Mouse (Mus musculus) liver, embryonic 15.5 days (tissue): ENCODE measurements around the gene Olfr787. TPM values are rescaled to one million over a fixed set of nuclear protein-coding genes. Genes with fewer than 3 reads are reported as not detected.

Experiments
- ATAC-seq: fragments of 200-750 bp; cut with Nextera tagmentation; 2 replicates; pipeline ENCODE4 v1.8.0; 2017; ENCODE audit warnings: moderate number of reproducible peaks, mild to moderate bottlenecking, moderate library complexity; ENCODE audit not compliant: insufficient read depth
- H3K27ac ChIP-seq: fragments of 300-500 bp; sonication (generic); replicated peaks from 2 replicates; pipeline ENCODE4 v1.5.1; 2015; ENCODE audit warnings: mild to moderate bottlenecking, inconsistent platforms
- H3K27me3 ChIP-seq: fragments of 300-500 bp; sonication (generic); 2 replicates; pipeline ENCODE4 v1.6.1; 2015; ENCODE audit warnings: mild to moderate bottlenecking, inconsistent platforms
- H3K36me3 ChIP-seq: fragments of 300-500 bp; sonication (generic); replicated peaks from 2 replicates; pipeline ENCODE4 v1.6.1; 2015; ENCODE audit warnings: moderate library complexity, mild to moderate bottlenecking, inconsistent platforms
- H3K4me1 ChIP-seq: fragments of 300-500 bp; sonication (generic); replicated peaks from 2 replicates; pipeline ENCODE4 v1.6.1; 2015; ENCODE audit warnings: inconsistent platforms
- H3K4me2 ChIP-seq: fragments of 300-500 bp; sonication (generic); 2 replicates; pipeline ENCODE4 v1.6.1; 2015; ENCODE audit warnings: moderate library complexity, mild to moderate bottlenecking, inconsistent platforms
- H3K4me3 ChIP-seq: fragments of 300-500 bp; sonication (generic); replicated peaks from 2 replicates; pipeline ENCODE4 v1.5.1; 2015; ENCODE audit warnings: mild to moderate bottlenecking, inconsistent platforms
- H3K9ac ChIP-seq: fragments of 300-500 bp; sonication (generic); 2 replicates; pipeline ENCODE4 v1.6.1; 2015; ENCODE audit warnings: moderate library complexity, mild to moderate bottlenecking, inconsistent platforms
- H3K9me3 ChIP-seq: fragments of 300-500 bp; sonication (generic); replicated peaks from 2 replicates; pipeline ENCODE4 v1.6.1; 2016; ENCODE audit warnings: inconsistent platforms
- WGBS: fragments of 180-500 bp; shearing (Covaris S2); methylation state at CpG from one replicate; pipeline ENCODE4 v1.1.7; 2015; ENCODE audit warnings: mixed read lengths; ENCODE audit not compliant: insufficient replicate concordance; 5-methylcytosine and 5-hydroxymethylcytosine counted together
- polyA plus RNA-seq: library from polyadenylated mRNA; unstranded; fragments of >200 nt; fragmentation: Nextera tagmentation; extraction: Ambion mirVana; gene quantifications from 2 replicates; pipeline ENCODE4 v1.2.1, GENCODE M21; 2015

The Olfr787 gene
- polyA plus RNA-seq = not detected in 2 replicates

DNA sequence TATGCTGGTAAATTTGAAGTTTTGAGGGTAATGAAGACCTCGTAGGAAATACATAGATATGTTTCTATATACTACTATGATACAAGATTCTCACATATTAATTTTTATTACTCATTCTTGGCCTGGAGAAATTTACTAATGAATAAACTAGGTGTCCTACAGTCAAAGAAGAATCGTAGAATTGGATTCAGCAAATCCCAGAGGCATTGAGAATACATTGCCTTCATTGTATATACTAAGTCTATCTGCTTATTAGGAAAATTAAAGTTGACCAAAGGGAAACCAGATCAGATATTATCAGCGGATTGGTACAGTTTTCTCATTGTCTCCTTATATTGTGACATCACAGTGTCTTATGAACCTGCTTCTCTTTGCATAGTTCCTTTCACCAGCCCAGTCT, at the start of gene Olfr787:
Gene Olfr787, plus strand, starts transcription at position 301 of the 400 bp plus-strand sequence.
- Histone ChIP-seq H3K27ac (no peak within 1 kb of the TSS), H3K9me3 (no peaks in the 10 kb centered on the region), H3K9ac (no peak within 1 kb of the TSS), H3K27me3 (no peaks in the 10 kb centered on the region), H3K36me3 (no peaks in the 10 kb centered on the region), H3K4me1 (no peaks in the 10 kb centered on the region), H3K4me2 (no peak within 1 kb of the TSS), H3K4me3 (no peak within 1 kb of the TSS)
- WGBS = 49% methylated on average over 3 of the region's 3 CpGs
- ATAC-seq = no peak

DNA sequence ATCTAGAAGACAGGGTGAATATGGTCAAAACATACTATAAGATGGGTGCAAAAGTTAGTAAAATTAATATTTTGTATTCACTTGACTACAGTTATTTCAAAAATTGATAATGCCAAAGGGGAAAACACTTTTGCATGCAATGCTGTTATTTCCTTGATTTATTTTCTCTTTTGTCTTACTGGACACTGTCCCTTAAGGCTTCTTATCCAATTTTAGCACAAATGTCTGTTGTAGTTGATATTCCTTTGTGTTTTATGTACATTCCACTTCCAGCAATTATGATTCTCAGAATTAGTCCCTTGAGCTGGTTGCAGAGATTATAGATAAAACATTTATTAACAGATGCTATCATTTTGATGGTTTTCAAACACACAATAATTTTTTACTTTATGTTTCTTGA, 34.7 kb upstream of the Olfr787 start, which contains the start of gene Olfr786:
Gene Olfr786, plus strand, starts transcription at position 301 of the 400 bp plus-strand sequence.
- H3K4me3 ChIP-seq = no peak within 1 kb of the TSS
- no peak within 1 kb of the TSS for H3K4me2 ChIP-seq
- no peaks in the 10 kb centered on the region for H3K27me3 ChIP-seq
- no peak within 1 kb of the TSS for H3K9ac ChIP-seq
- no peak within 1 kb of the TSS for H3K27ac ChIP-seq
- no peak for ATAC-seq
- no peaks in the 10 kb centered on the region for H3K4me1 ChIP-seq
- H3K9me3 ChIP-seq = no peaks in the 10 kb centered on the region
- H3K36me3 ChIP-seq = no peaks in the 10 kb centered on the region

DNA sequence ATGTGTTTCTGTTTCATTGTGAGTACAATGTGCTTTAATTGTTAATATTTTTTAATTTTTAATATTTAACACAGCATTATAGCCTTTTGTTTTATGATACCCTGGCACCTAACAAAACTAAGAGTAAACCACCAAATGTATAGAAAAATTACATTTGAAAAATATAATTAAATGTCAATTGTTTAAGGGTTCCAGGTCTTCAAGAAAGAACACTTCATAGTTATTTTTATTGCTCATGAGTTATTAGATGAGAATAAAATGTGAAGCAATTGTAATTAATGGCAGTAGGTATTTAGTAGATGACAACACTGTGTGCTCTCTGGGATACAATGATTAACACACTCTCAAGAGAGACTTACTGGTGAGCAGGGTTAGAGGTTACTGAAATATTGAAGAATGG, 9.0 kb downstream of the Olfr787 start, which contains the start of gene Olfr788:
Gene Olfr788, plus strand, starts transcription at position 301 of the 400 bp plus-strand sequence.
- H3K4me3 ChIP-seq = no peak within 1 kb of the TSS
- H3K4me1 ChIP-seq = no peaks in the 10 kb centered on the region
- ATAC-seq = no peak
- no peak within 1 kb of the TSS for H3K27ac ChIP-seq
- H3K9ac ChIP-seq = no peak within 1 kb of the TSS
- H3K4me2 ChIP-seq = no peak within 1 kb of the TSS
- no peaks in the 10 kb centered on the region for H3K9me3 ChIP-seq
- H3K36me3 ChIP-seq = no peaks in the 10 kb centered on the region
- H3K27me3 ChIP-seq = no peaks in the 10 kb centered on the region

DNA sequence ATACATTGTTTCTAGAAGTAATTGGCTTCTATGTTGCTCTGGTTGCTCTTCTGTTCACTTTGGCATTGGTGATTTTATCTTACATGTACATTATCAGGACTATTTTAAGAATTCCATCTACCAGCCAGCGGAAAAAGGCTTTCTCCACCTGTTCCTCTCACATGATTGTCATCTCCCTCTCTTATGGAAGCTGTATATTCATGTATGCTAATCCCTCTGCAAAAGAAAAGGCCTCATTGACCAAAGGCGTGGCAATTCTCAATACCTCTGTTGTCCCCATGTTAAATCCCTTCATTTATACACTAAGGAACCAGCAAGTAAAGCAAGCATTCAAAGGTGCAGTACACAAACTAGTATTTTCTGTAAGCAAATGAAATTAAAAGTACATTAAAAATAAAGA, 11.6 kb downstream of the Olfr787 start:
- Histone ChIP-seq H3K4me3 (no peak overlapping the region), H3K9me3 (no peaks in the 10 kb centered on the region), H3K36me3 (no peaks in the 10 kb centered on the region), H3K4me1 (no peaks in the 10 kb centered on the region), H3K27ac (no peak overlapping the region), H3K27me3 (no peaks in the 10 kb centered on the region), H3K9ac (no peak overlapping the region), H3K4me2 (no peak overlapping the region)
- no peak for ATAC-seq
- WGBS = 42% methylated on average over 2 of the region's 2 CpGs

DNA sequence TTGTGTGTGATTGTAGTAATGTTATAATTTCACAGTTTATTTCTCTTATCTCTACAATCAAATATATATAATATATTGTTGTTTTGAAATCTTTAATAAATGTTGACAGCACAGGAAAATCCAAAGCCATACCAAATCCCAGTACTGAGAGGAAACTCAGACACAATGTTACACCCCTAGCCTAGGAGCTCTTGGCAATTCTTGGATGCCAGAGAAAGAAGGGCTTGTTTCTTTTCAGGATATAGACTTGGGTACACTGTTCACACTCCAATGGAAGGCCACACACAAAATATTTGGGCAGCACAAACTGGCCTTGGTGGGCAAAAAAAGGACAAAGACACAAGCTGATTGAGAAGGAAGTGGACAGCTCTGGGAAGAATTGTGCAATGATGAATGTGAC, 12.1 kb downstream of the Olfr787 start:
- no peak for ATAC-seq
- Histone ChIP-seq H3K27me3 (no peaks in the 10 kb centered on the region), H3K4me3 (no peak overlapping the region), H3K27ac (no peak overlapping the region), H3K36me3 (no peaks in the 10 kb centered on the region), H3K4me1 (no peaks in the 10 kb centered on the region), H3K4me2 (no peak overlapping the region), H3K9me3 (no peaks in the 10 kb centered on the region), H3K9ac (no peak overlapping the region)

DNA sequence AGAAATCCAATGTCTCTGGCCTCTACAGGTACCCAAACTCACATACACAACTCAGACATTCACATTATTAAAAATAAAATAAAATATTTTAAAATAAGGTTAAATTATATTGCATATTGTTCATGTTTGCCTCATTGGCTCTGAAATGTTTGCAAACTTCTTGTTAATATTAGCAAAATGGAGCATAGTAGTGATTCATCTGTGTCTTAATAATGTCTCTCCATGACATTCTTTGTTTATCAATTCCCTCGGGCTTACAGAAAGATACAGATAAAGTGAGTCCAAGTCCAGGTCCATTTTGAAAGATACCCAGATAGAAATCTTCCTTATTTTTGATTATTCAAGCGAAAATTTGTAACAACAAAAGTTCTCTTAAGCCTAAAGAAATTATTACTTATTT, 22.8 kb downstream of the Olfr787 start, which contains the start of gene Olfr789:
Gene Olfr789, plus strand, starts transcription at position 301 of the 400 bp plus-strand sequence.
- WGBS = 31% methylated on average over 2 of the region's 2 CpGs
- ATAC-seq = no peak
- H3K4me3 ChIP-seq = no peak within 1 kb of the TSS
- H3K4me2 ChIP-seq = no peak within 1 kb of the TSS
- no peak within 1 kb of the TSS for H3K9ac ChIP-seq
- H3K27ac ChIP-seq = no peak within 1 kb of the TSS
- H3K36me3 ChIP-seq = no peaks in the 10 kb centered on the region
- H3K9me3 ChIP-seq = no peaks in the 10 kb centered on the region
- H3K4me1 ChIP-seq = no peaks in the 10 kb centered on the region
- no peaks in the 10 kb centered on the region for H3K27me3 ChIP-seq

DNA sequence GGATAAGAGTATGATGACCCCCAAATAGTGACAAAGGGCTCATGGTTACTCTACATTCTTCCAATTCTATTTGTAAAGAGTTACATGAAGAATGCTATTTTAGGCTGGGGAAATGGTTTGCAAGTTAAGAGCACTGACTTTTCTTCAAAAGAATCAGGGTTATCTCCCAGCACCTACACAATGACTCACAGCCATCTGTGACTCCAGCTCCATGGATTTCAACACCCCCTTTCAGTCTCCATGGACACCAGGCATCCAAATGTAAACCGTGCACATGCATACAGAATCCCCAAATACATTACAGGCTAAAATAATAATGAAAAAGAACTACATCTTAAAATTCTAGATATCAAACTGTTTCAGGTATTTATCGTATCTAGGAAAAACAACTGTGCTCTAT, 28.4 kb downstream of the Olfr787 start:
- no peaks in the 10 kb centered on the region for H3K9me3 ChIP-seq
- no peak overlapping the region for H3K4me3 ChIP-seq
- no peak overlapping the region for H3K4me2 ChIP-seq
- no peak overlapping the region for H3K9ac ChIP-seq
- no peaks in the 10 kb centered on the region for H3K36me3 ChIP-seq
- WGBS = 55% methylated on average over 2 of the region's 2 CpGs
- no peak overlapping the region for H3K27ac ChIP-seq
- H3K4me1 ChIP-seq = no peaks in the 10 kb centered on the region
- no peaks in the 10 kb centered on the region for H3K27me3 ChIP-seq
- no peak for ATAC-seq

DNA sequence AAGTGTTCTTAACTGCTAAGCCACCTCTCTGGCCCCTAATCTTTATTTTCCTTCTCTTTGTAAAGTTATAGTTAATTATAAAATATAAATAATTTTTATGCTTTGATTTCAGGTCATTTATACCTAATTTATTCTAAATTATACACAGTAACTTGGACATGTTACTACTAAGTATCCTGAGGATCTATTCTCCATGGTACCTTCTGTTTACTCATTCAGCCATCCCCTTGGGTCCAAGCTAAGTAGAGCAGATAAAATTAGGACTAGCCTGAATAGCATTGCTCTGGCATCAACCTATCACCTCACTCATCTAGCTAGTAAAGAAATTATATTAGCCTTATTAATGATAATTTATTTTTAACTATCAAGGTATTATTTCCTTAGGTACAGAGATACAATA, 36.5 kb downstream of the Olfr787 start, which contains the start of gene Olfr790:
Gene Olfr790, plus strand, starts transcription at position 301 of the 400 bp plus-strand sequence.
- Histone ChIP-seq H3K27ac (no peak within 1 kb of the TSS), H3K4me3 (no peak within 1 kb of the TSS), H3K27me3 (no peaks in the 10 kb centered on the region), H3K4me2 (no peak within 1 kb of the TSS), H3K4me1 (no peaks in the 10 kb centered on the region), H3K9me3 (no peaks in the 10 kb centered on the region), H3K9ac (no peak within 1 kb of the TSS), H3K36me3 (no peaks in the 10 kb centered on the region)
- no peak for ATAC-seq

Other genes with a start within 250 kb of the Olfr787 start
- not detected in 2 replicates for gene Olfr774, start 225.7 kb upstream of the Olfr787 start, polyA plus RNA-seq
- gene Olfr775, start 213.4 kb upstream of the Olfr787 start, polyA plus RNA-seq = not detected in 2 replicates
- not detected in 2 replicates for gene Olfr776, start 202.7 kb upstream of the Olfr787 start, polyA plus RNA-seq
- gene Olfr777, start 190.4 kb upstream of the Olfr787 start, polyA plus RNA-seq = not detected in 2 replicates
- gene Olfr780, start 143.7 kb upstream of the Olfr787 start, polyA plus RNA-seq = not detected in 2 replicates
- not detected in 2 replicates for gene Olfr781, start 133.0 kb upstream of the Olfr787 start, polyA plus RNA-seq
- gene Olfr782, start 113.0 kb upstream of the Olfr787 start, polyA plus RNA-seq = not detected in 2 replicates
- not detected in 2 replicates for gene Olfr784, start 77.8 kb upstream of the Olfr787 start, polyA plus RNA-seq
- gene Olfr785, start 56.4 kb upstream of the Olfr787 start, polyA plus RNA-seq = not detected in 2 replicates
- not detected in 2 replicates for gene Olfr786, start 34.6 kb upstream of the Olfr787 start, polyA plus RNA-seq
- gene Olfr788, start 9.1 kb downstream of the Olfr787 start, polyA plus RNA-seq = not detected in 2 replicates
- gene Olfr789, start 22.9 kb downstream of the Olfr787 start, polyA plus RNA-seq = not detected in 2 replicates
- not detected in 2 replicates for gene Olfr790, start 36.6 kb downstream of the Olfr787 start, polyA plus RNA-seq
- gene Olfr791, start 59.9 kb downstream of the Olfr787 start, polyA plus RNA-seq = not detected in 2 replicates
- gene Olfr792, start 77.3 kb downstream of the Olfr787 start, polyA plus RNA-seq = not detected in 2 replicates
- gene Olfr794, start 105.8 kb downstream of the Olfr787 start, polyA plus RNA-seq = not detected in 2 replicates
- gene Olfr796, start 150.7 kb downstream of the Olfr787 start, polyA plus RNA-seq = not detected in 2 replicates
- gene Olfr798, start 166.1 kb downstream of the Olfr787 start, polyA plus RNA-seq = not detected in 2 replicates
- not detected in 2 replicates for gene Olfr799, start 175.6 kb downstream of the Olfr787 start, polyA plus RNA-seq
- gene Olfr800, start 195.8 kb downstream of the Olfr787 start, polyA plus RNA-seq = not detected in 2 replicates
- gene Olfr801, start 212.0 kb downstream of the Olfr787 start, polyA plus RNA-seq = not detected in 2 replicates
- gene Olfr802, start 226.3 kb downstream of the Olfr787 start, polyA plus RNA-seq = not detected in 2 replicates
- not detected in 2 replicates for gene Olfr803, start 232.4 kb downstream of the Olfr787 start, polyA plus RNA-seq
- not detected in 2 replicates for gene Olfr804, start 241.3 kb downstream of the Olfr787 start, polyA plus RNA-seq